Mouse (Mus musculus) splenic B cell, adult 2 months (primary cell): ENCODE measurements around the gene H2-DMa.
"Not testable (repeated sequence)": the region's sequence is repeated elsewhere in the genome, so short reads cannot be mapped to it uniquely, and the experiment has no call there.

ENCODE experiments used
- DNase-seq: peaks from one replicate; pipeline ENCODE4 v3.0.0-alpha.2; 2011; ENCODE audit warnings: low read depth, low spot score
- H3K27me3 ChIP-seq: 2 replicates; pipeline ENCODE4 v1.6.1; 2012; ENCODE audit warnings: mild to moderate bottlenecking, low read length, moderate library complexity, mixed read lengths; ENCODE audit not compliant: control insufficient read depth, poor library complexity, insufficient read depth, severe bottlenecking
- H3K36me3 ChIP-seq: 2 replicates; pipeline ENCODE4 v1.6.1; 2012; ENCODE audit warnings: mild to moderate bottlenecking, low read length, moderate library complexity, mixed read lengths; ENCODE audit not compliant: control insufficient read depth, poor library complexity, insufficient read depth, severe bottlenecking

Gene H2-DMa

DNA sequence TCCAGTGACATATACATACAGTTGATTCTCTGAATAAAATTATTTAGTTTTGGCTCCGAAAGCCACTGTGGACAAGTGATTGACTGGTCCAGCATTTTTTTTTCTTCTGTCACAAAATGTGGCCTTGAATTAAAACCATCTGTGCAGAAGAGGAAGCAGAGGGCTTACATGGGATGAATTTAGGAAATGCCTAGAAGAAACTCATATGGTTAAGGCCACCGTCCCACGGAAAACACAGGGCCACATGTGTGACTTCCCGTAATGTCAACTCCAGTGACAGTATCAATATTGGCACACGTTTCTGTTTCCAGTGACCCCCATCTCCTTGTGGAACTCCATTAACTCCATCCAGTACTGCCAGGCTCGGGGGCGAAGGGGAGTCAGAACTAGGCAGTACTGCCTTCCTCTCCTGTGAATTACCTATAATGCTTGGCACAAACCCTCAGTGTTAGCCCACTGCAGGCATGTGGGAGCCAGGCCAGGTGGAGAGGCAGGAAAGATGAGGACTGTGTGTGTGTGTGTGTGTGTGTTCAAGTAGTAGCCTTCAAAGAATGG, 23.2 kb downstream of the H2-DMa start:
- Histone ChIP-seq H3K27me3 (no peaks in the 10 kb centered on the region), H3K36me3 (peaks cover 23% of the 10 kb centered on the region)
- DNase-seq, result no peak

DNA sequence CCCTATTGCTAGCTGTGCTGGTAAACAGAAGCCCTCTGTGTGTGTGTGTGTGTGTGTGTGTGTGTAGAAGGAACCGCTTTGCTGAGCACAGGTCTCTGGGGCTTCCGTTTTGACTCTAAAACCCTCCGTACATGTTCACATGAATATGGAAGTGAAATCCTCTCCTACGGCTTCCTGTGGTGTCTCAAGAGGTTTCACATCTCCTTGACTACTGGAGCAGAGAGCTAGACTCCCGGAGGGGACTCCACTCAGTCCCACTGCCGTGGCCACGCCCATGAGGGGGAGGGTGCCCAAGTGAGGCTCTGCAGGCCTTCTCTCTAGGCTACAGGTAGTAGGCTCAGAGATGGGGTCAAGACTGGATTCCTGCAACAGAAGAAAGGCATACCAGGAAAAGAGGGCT, 23.7 kb downstream of the H2-DMa start, which contains the start of gene H2-DMb2:
H2-DMb2 (plus strand) TSS at position 275 of the 400 bp plus-strand sequence.
- peak; percentile 98 for DNase-seq
- Histone ChIP-seq H3K27me3 (no peaks in the 10 kb centered on the region), H3K36me3 (peaks cover 23% of the 10 kb centered on the region)

DNA sequence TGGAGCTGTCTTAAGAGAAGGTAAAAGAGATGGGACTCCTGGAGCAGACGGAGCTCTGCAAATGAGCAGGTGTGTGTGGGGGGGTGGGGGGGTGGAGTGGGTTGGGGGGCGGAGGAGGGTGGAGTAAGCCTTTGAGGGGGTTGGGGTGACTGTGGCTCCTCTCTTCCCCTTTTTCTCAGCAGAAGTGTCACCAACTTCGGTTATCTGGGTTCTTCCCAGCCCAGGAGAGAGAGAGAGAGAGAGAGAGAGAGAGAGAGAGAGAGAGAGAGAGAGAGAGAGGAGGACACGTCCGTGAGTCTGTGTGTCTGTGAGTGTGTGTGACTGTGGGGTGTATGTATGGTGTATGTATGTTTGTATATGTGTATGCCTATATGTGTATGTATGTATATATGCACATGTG, 24.1 kb downstream of the H2-DMa start:
- no peaks in the 10 kb centered on the region for H3K27me3 ChIP-seq
- peaks cover 21% of the 10 kb centered on the region for H3K36me3 ChIP-seq
- DNase-seq, result no peak

- H3K36me3 ChIP-seq, result peaks cover 20% of the 10 kb centered on the region
- H3K27me3 ChIP-seq, DNase-seq: not testable (repeated sequence)
Measured at GRCm38 (mm10) chr17:34144221-34144620, 24.9 kb downstream of the H2-DMa start.

DNA sequence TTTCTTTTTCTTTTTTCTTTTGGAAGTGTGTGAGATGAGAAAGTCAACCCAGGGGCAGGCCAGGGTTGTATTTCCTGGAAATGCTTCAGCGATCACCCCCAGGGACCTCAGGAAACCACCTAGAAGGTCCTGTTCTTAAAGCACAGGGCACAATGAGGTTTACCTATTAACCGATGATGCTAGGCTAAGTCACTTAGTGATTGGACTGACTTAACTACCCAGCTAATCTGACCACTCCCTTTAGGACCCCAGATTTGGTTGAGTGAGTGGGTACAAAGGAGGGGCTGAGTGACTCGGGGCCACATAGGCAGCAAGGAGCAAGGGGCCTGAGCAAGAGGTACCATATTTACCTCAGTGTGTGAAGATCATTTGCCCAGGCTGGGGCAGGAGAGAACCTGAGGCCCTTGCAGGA, 25.6 kb downstream of the H2-DMa start:
- peak; percentile 99 for DNase-seq
- H3K36me3 ChIP-seq, result peaks cover 14% of the 10 kb centered on the region
- no peaks in the 10 kb centered on the region for H3K27me3 ChIP-seq

GRCm38 (mm10) chr17:34152923-34153322, 33.6 kb downstream of the H2-DMa start, which contains the start of gene H2-DMb1:
Gene H2-DMb1, plus strand, starts transcription at chr17:34153072.
- Histone ChIP-seq H3K36me3 (peaks cover 40% of the 10 kb centered on the region), H3K27me3 (no peaks in the 10 kb centered on the region)
- DNase-seq, result peak; percentile 95

DNA sequence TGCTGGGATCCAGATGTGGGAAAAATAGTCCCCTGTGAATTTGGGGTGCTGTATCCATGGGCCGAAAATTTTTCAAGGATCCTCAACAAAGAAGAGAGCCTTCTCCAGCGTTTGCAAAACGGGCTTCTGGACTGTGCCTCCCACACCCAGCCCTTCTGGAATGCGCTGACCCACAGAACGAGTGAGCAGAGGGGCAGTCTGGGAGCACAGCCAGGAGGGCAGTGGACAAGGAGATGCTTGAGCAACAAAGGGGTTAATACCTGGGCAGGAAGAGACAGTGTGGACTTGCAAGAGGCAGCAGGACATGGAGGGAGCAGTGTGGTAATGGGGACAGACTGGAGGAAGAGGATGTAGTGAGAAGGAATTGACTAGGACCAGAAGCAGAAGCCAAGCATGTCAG, 36.2 kb downstream of the H2-DMa start:
- Histone ChIP-seq H3K36me3 (peaks cover 50% of the 10 kb centered on the region), H3K27me3 (no peaks in the 10 kb centered on the region)
- DNase-seq, result no peak

DNA sequence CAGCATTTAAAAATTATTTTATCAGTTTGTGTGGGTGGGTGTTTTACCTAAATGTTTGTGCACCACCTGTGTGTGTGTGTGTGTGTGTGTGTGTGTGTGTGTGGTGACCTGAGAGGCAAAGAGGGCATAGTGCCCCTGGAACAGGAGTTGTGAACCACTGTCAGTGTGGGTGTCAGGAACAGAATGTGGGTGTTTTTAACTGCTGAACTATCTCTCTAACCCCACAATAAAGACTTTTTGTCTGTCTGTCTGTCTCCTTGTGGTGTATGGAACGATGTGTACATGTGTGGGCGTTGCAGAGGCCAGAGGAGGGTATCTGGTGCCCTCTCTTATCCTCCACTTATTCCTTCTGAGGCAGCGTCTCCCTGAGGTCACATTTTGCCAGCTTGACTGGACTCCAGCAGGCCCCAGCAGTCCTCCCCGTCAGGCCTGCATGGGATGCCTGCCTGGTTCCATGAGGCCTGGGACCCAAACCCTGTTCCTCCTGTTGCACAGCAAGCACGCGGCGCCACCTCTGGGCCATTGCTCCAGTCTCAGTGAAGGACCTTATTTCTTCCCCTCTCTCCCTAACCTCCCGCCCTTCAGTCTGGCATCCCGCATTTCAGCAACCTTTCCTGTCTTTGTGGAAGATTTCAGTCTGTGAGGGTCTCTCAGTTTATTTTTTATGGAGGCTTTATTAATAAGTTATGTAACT, 45.0 kb downstream of the H2-DMa start:
- peak; percentile 64 for DNase-seq

DNA sequence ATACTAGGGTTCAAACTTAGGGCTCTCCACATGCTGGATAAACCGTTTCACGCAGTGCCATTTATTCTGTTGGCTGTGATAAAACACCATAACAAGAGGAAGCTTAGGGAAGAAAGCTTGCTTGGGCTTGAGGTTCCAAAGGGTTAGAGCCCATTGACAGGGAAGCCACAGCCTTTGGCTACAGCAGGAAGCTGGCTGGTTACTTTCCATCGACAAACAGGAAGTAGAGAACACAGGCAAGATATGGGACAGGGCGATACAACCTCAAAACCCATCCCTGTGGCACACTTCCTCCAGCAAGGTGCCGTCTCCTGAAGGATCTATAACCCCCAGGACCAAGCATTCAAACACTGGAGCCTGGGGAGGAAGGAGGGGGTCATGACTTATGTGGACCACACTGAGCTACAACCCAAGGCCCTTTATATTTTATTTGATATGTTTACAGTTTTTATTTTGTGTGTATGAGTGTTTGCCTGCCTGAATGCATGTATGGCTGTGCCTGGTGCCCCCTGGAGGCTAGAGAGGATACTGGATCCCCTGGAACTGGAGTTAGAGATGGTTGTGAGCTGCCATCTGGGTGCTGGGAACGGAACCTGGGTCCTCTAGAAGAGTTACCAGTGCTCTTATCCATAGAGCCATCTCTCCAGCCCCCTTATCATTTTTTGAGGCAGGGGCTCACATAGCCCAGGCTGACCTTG, 45.8 kb downstream of the H2-DMa start:
- H3K27me3 ChIP-seq, result no peaks in the 10 kb centered on the region
- DNase-seq, result peak; percentile 66
- H3K36me3 ChIP-seq, result peaks cover 10% of the 10 kb centered on the region

More for the DNA sequence above, 45.0 kb downstream of the H2-DMa start:
- no peaks in the 10 kb centered on the region for H3K27me3 ChIP-seq
- peaks cover 16% of the 10 kb centered on the region for H3K36me3 ChIP-seq

GRCm38 (mm10) chr17:34169279-34169678, 49.9 kb downstream of the H2-DMa start:
- H3K27me3 ChIP-seq, result no peaks in the 10 kb centered on the region
- no peaks in the 10 kb centered on the region for H3K36me3 ChIP-seq
- peak; percentile 87 for DNase-seq

DNA sequence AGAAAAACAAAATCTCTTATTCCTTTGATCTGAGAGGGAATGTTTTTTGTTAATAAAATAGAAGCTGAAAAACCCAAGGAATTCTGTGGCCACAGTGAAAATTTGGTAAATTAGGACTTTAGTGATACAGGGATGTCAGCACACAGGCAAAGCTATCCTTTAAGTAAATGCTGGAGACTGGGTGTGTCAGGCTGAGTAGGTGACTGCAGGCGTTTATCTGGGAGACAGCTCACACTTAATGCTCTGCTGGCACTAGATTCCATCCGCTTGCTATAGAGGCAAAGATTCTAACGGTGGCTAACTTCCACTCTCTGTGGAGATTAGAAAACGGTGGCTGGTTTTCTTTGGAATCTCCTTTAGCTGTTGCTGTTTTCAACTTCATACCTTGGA, 51.1 kb downstream of the H2-DMa start:
- H3K36me3 ChIP-seq, result no peaks in the 10 kb centered on the region
- DNase-seq, result no peak
- H3K27me3 ChIP-seq, result no peaks in the 10 kb centered on the region

- H3K27me3 ChIP-seq, result no peaks in the 10 kb centered on the region
- peak; percentile 96 for DNase-seq
- H3K36me3 ChIP-seq, result no peaks in the 10 kb centered on the region
Measured at GRCm38 (mm10) chr17:34170877-34171498, 51.6 kb downstream of the H2-DMa start.

- H3K27me3 ChIP-seq, result no peaks in the 10 kb centered on the region
- DNase-seq, result peak; percentile 61
- H3K36me3 ChIP-seq, result no peaks in the 10 kb centered on the region
Measured at GRCm38 (mm10) chr17:34172528-34172927, 53.2 kb downstream of the H2-DMa start.

- DNase-seq, result peak; percentile 81
- H3K36me3 ChIP-seq, result no peaks in the 10 kb centered on the region
Measured at GRCm38 (mm10) chr17:34174075-34174474, 54.7 kb downstream of the H2-DMa start.

GRCm38 (mm10) chr17:34177179-34177578, 57.8 kb downstream of the H2-DMa start:
- Histone ChIP-seq H3K27me3 (no peaks in the 10 kb centered on the region), H3K36me3 (peaks cover 3% of the 10 kb centered on the region)
- DNase-seq, result peak; percentile 69

More at GRCm38 (mm10) chr17:34174075-34174474, 54.7 kb downstream of the H2-DMa start:
- H3K27me3 ChIP-seq, result no peaks in the 10 kb centered on the region
